Mouse (Mus musculus) limb, embryonic 11.5 days (tissue): ENCODE measurements around the gene Klk1b5. TPM values are rescaled to one million over a fixed set of nuclear protein-coding genes. Genes with fewer than 3 reads are reported as not detected.
"Not testable (repeated sequence)": the region's sequence is repeated elsewhere in the genome, so short reads cannot be mapped to it uniquely, and the experiment has no call there.

Source experiments
- ATAC-seq: fragments of 200-750 bp; cut with Nextera tagmentation; 2 replicates; pipeline ENCODE4 v1.8.0; 2017; ENCODE audit warnings: low read depth; ENCODE audit not compliant: insufficient number of reproducible peaks, low FRiP score, low TSS enrichment
- DNase-seq: peaks from one replicate; pipeline ENCODE4 v3.0.0-alpha.2; 2015; ENCODE audit warnings: low spot score
- H3K27ac ChIP-seq: fragments of 300-500 bp; sonication (generic); replicated peaks from 2 replicates; pipeline ENCODE4 v1.5.1; 2014; ENCODE audit warnings: low read depth, mild to moderate bottlenecking, low read length
- H3K27me3 ChIP-seq: fragments of 300-500 bp; sonication (generic); 2 replicates; pipeline ENCODE4 v1.6.1; 2014; ENCODE audit warnings: mild to moderate bottlenecking, low read length, mixed read lengths; ENCODE audit not compliant: control insufficient read depth, insufficient read depth
- H3K36me3 ChIP-seq: fragments of 300-500 bp; sonication (generic); 2 replicates; pipeline ENCODE4 v1.6.1; 2014; ENCODE audit warnings: mild to moderate bottlenecking, low read length, moderate library complexity, mixed read lengths; ENCODE audit not compliant: control insufficient read depth, insufficient read depth
- H3K4me1 ChIP-seq: fragments of 300-500 bp; sonication (generic); 2 replicates; pipeline ENCODE4 v1.6.1; 2014; ENCODE audit warnings: low read length, mixed read lengths; ENCODE audit not compliant: control insufficient read depth, insufficient read depth
- H3K4me2 ChIP-seq: fragments of 300-500 bp; sonication (generic); 2 replicates; pipeline ENCODE4 v1.6.1; 2014; ENCODE audit warnings: low read depth, mild to moderate bottlenecking, moderate library complexity; ENCODE audit not compliant: severe bottlenecking
- H3K4me3 ChIP-seq: fragments of 300-500 bp; sonication (generic); 2 replicates; pipeline ENCODE4 v1.5.1; 2014; ENCODE audit warnings: low read depth, low read length
- H3K9ac ChIP-seq: fragments of 300-500 bp; sonication (generic); 2 replicates; pipeline ENCODE4 v1.6.1; 2014; ENCODE audit warnings: mild to moderate bottlenecking, low read length
- H3K9me3 ChIP-seq: fragments of 300-500 bp; sonication (generic); 2 replicates; pipeline ENCODE4 v1.6.1; 2016; ENCODE audit warnings: low read length; ENCODE audit not compliant: control insufficient read depth
- WGBS: fragments of 180-500 bp; shearing (Covaris S2); extraction: QIAGEN DNeasy Blood & Tissue Kit; methylation state at CpG from one replicate; pipeline ENCODE4 v1.1.7; 2014; 5-methylcytosine and 5-hydroxymethylcytosine counted together
- polyA plus RNA-seq: library from polyadenylated mRNA; unstranded; fragments of >200 nt; fragmentation: Nextera tagmentation; extraction: Ambion mirVana; gene quantifications from 2 replicates; pipeline ENCODE4 v1.2.1, GENCODE M21; 2014

The Klk1b5 gene
- polyA plus RNA-seq, 1 experiment from 2014 or later: not detected

DNA sequence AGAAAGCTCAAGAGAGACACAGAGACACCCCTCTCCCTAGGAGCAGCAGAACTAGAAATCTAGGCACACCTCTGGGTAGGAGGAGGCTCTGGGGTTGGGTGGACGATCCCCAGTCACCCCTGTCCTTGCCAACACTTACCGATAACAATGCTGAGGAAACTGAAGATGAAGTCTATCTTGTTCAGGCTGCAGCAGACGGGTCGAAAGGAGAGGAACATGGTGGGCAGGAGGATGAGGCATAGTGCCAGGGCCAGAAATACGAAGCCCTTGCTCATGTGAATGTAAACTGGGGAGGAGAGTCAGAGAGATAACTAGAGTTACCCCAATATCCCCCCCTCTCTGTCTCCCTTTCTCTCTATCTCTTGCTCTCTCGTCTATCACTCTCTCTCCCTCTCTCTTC lies 6.6 kb downstream of the Klk1b5 start:
- H3K4me3 ChIP-seq, H3K9me3 ChIP-seq, DNase-seq, H3K27ac ChIP-seq, H3K4me2 ChIP-seq, H3K4me1 ChIP-seq, H3K27me3 ChIP-seq, ATAC-seq, H3K36me3 ChIP-seq, H3K9ac ChIP-seq: not testable (repeated sequence)
- 86% methylated on average over 5 of the region's 6 CpGs for WGBS

DNA sequence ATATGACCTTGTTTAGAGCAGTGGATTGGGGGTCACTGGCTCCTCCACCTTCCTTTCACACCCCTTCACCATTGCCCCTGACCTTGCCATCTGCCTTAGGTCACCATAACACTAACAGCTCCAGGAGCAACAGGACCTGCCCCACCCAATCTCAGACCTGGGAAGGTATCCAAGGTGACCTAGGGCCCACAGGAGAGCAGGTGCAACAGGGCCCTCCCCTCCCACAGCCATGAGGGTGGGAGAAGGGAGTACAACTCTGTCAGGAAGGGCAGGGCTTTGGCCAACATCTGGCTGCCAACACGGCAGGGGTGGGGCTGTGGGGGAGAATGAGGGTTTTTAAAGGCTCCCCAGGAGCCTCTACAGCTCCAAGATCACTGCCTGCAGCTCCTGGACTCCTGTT lies 9.3 kb downstream of the Klk1b5 start, which contains the start of gene Klk1:
TSS of gene Klk1 (plus strand) at position 285 of the 400 bp plus-strand sequence.
- Histone ChIP-seq H3K27me3 (no peaks in the 10 kb centered on the region), H3K9me3 (no peaks in the 10 kb centered on the region), H3K4me2 (no peak within 1 kb of the TSS), H3K4me3 (no peak within 1 kb of the TSS), H3K36me3 (no peaks in the 10 kb centered on the region), H3K4me1 (no peaks in the 10 kb centered on the region), H3K9ac (no peak within 1 kb of the TSS), H3K27ac (no peak within 1 kb of the TSS)
- 42% methylated on average over 1 of the region's 1 CpGs for WGBS
- no peak for DNase-seq
- ATAC-seq: no peak

DNA sequence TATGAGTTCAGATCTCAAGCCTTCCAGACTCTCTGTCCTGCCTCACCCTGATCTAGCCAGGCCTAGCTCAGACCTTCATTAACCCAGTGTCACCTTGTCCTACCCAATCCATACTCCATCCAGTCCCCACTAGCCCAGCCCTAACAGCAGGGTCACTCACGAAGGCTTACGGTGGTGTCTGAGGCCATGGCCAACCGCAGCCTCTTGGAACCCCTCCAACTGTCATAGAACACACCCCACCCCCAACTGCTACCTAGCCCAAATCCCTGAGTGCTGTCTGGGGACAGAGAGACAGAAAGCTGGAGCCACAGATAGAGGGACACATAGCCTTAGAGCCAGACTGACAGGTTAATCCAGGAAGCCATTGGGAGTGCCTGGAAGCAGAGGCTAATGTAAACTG lies 20.2 kb downstream of the Klk1b5 start, which contains the start of gene Gm36864:
TSS of gene Gm36864 (plus strand) at position 269 of the 400 bp plus-strand sequence.
- H3K4me2 ChIP-seq: no peak within 1 kb of the TSS
- no peaks in the 10 kb centered on the region for H3K27me3 ChIP-seq
- H3K4me1 ChIP-seq: no peaks in the 10 kb centered on the region
- no peak within 1 kb of the TSS for H3K4me3 ChIP-seq
- no peak for DNase-seq
- ATAC-seq: no peak
- H3K27ac ChIP-seq: no peak within 1 kb of the TSS
- H3K36me3 ChIP-seq: no peaks in the 10 kb centered on the region
- H3K9ac ChIP-seq: no peak within 1 kb of the TSS
- no peaks in the 10 kb centered on the region for H3K9me3 ChIP-seq
- 82% methylated on average over 3 of the region's 3 CpGs for WGBS

DNA sequence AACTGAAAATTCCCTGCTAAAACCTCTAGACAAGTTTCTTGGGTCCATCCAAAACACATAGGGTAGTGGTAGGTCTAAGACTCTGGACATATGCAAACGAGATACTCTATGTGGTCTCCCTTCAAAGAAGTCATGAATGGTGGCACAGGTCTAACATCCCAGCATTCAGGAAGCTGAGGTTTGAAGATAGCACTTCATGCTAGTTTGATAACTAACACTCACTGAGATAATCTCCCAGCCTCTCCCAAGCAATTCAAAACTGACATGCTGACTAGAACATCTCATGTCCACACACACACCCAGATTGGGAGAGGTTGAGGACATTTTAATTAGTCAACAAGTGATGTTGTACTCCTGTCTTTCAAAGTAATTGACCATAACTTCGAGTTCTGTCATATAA lies 24.2 kb downstream of the Klk1b5 start:
- Histone ChIP-seq H3K4me3 (no peak overlapping the region), H3K9me3 (no peaks in the 10 kb centered on the region), H3K4me2 (no peak overlapping the region), H3K4me1 (no peaks in the 10 kb centered on the region), H3K9ac (no peak overlapping the region), H3K27ac (no peak overlapping the region), H3K36me3 (no peaks in the 10 kb centered on the region), H3K27me3 (no peaks in the 10 kb centered on the region)
- ATAC-seq: no peak
- WGBS: 65% methylated on average over 2 of the region's 2 CpGs
- no peak for DNase-seq

DNA sequence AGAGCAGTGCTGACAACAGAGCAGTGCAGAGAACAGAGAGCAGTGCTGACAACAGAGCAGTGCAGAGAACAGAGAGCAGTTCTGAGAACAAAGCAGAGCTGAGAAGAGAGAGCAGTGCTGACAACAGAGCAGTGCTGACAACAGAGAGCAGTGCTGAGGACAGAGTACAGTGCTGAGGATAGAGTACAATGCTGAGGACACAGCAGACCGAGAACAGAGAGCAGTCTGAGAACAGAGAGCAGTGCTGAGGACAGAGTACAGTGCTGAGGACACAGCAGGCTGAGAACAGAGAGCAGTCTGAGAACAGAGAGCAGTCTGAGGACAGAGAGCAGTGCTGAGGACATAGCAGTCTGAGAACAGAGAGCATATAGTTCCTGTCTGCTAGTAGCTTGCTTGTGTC lies 25.0 kb downstream of the Klk1b5 start:
- 50% methylated on average over 1 of the region's 1 CpGs for WGBS
- no peaks in the 10 kb centered on the region for H3K27me3 ChIP-seq
- H3K36me3 ChIP-seq: no peaks in the 10 kb centered on the region
- no peak overlapping the region for H3K4me2 ChIP-seq
- no peaks in the 10 kb centered on the region for H3K9me3 ChIP-seq
- DNase-seq (no peak), ATAC-seq (no peak)
- peaks cover 5% of the 10 kb centered on the region; the same call in 1 of the 2 replicates for H3K4me1 ChIP-seq
- H3K27ac ChIP-seq: no peak overlapping the region
- H3K4me3 ChIP-seq: no peak overlapping the region
- no peak overlapping the region for H3K9ac ChIP-seq

DNA sequence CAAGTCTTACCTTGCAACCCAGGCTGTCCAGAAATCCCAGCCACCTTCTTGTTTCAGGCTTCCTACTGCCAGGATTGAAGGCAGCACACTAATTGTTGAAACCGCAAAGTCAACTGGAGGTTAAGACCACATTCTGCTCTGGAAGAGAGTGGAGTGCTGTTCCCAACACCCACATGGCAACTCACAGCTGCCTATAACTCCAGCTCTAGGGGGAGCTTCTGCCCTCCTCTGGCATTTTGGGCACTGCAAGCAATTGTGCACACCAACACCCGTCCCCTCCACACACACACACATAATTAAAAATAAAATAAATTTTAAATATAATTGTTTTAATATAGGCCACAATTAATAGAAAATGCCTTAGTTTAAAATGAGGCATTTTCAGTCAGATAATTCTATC lies 25.4 kb downstream of the Klk1b5 start:
- ATAC-seq: no peak
- Histone ChIP-seq H3K36me3 (no peaks in the 10 kb centered on the region), H3K4me3 (no peak overlapping the region), H3K9ac (no peak overlapping the region), H3K27me3 (no peaks in the 10 kb centered on the region), H3K4me1 (peaks cover 5% of the 10 kb centered on the region; the same call in 1 of the 2 replicates), H3K27ac (no peak overlapping the region), H3K9me3 (no peaks in the 10 kb centered on the region), H3K4me2 (no peak overlapping the region)
- 65% methylated on average over 2 of the region's 2 CpGs for WGBS
- DNase-seq: no peak

DNA sequence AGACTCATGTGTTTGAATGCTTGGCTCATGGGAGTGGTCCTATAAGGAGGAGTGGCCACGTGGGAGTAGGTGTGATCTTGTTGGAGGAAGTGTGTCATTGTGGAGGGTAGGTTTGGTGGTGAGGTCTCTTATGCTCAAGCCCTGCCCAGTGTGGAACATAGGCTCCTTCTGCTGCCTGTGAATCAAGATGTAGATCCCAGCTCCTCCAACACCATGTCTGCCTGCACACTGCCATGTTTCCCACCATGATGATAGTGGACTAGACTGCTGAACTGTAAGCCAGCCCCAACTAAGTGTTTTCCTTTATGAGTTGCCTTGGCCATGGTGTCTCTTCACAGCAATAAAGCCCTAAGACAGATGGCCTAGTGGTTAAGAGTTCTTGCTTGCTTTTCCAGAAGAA lies 28.3 kb downstream of the Klk1b5 start:
- H3K36me3 ChIP-seq: no peaks in the 10 kb centered on the region; the same call in 1 of the 2 replicates
- H3K9me3 ChIP-seq: no peaks in the 10 kb centered on the region
- H3K27me3 ChIP-seq: no peaks in the 10 kb centered on the region
- no peak overlapping the region for H3K4me2 ChIP-seq
- H3K4me1 ChIP-seq: peaks cover 5% of the 10 kb centered on the region; the same call in 1 of the 2 replicates
- 70% methylated on average over 1 of the region's 1 CpGs for WGBS
- no peak for DNase-seq
- no peak overlapping the region for H3K9ac ChIP-seq
- ATAC-seq: no peak
- H3K4me3 ChIP-seq: no peak overlapping the region
- no peak overlapping the region for H3K27ac ChIP-seq

DNA sequence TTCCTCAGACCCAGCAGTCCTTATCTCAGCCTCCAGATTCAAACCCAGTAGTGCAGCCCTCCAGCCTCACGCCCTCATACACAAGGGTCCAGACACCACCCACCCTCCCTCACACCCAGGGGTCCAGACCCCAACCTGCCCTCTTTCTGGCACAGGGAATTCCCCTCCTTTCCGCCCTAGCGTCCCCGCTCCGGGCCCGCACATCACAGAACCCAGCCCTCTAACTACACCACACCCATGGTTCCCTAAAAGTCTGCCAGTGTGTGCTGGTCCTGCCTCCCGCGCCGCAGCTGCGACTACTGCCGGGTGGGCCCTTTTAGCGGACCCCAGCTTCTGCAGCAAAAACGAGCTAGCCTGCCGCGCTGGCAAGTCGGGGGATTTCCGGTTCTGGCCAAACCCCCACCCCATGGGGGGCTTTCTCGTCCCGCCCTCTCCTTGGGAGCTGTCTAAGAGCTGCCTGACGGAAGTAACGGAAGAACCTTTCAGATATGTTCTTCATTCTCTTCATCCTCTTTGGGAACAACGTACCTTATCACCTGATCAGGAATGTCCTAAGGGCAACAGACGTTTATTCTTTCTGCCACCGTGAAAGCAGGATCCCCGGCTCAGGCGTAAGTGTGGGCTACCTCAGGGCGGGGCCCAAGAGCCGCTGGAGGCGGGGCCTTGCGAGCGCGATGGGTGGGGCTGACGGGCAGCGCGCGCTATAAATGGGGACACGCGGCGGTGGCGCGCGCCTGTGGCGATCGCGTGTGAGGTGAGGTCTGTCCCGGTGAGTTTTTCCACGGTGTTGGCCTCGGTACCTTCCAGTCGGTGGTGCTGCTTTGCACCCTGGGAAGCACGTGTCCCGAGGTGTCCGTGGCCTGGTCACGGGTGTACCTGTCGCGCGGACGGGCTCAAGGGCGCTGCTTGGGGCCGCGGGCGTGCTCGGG lies 30.6 kb downstream of the Klk1b5 start, which contains the start of the genes 1700028J19Rik and 2410002F23Rik:
TSS of gene 1700028J19Rik (minus strand) at position 641 of the 929 bp plus-strand sequence.
TSS of gene 2410002F23Rik (plus strand) at position 668 of the 929 bp plus-strand sequence.
- no peaks in the 10 kb centered on the region for H3K9me3 ChIP-seq
- DNase-seq (peak; percentile 94), ATAC-seq (peak; percentile 86)
- peaks cover 14% of the 10 kb centered on the region; the same call in 1 of the 2 replicates for H3K36me3 ChIP-seq
- peaks cover 5% of the 10 kb centered on the region; the same call in 1 of the 2 replicates for H3K4me1 ChIP-seq
- H3K9ac ChIP-seq: peak within 1 kb of the TSS; percentile 96
- H3K27ac ChIP-seq: peak within 1 kb of the TSS; percentile 89
- peak within 1 kb of the TSS; percentile 88 for H3K4me3 ChIP-seq
- H3K27me3 ChIP-seq: no peaks in the 10 kb centered on the region
- WGBS: under 1% methylated on average over 62 of the region's 62 CpGs
- H3K4me2 ChIP-seq: peak within 1 kb of the TSS; percentile 71
